Mouse (Mus musculus): ENCODE results near the gene Pnmal2. TPM values are rescaled to one million over a fixed set of nuclear protein-coding genes. Genes with fewer than 3 reads are reported as not detected.

Pnmal2 gene
- polyA plus RNA-seq, 1 experiment from 2014 or later = 20.2 TPM

DNA sequence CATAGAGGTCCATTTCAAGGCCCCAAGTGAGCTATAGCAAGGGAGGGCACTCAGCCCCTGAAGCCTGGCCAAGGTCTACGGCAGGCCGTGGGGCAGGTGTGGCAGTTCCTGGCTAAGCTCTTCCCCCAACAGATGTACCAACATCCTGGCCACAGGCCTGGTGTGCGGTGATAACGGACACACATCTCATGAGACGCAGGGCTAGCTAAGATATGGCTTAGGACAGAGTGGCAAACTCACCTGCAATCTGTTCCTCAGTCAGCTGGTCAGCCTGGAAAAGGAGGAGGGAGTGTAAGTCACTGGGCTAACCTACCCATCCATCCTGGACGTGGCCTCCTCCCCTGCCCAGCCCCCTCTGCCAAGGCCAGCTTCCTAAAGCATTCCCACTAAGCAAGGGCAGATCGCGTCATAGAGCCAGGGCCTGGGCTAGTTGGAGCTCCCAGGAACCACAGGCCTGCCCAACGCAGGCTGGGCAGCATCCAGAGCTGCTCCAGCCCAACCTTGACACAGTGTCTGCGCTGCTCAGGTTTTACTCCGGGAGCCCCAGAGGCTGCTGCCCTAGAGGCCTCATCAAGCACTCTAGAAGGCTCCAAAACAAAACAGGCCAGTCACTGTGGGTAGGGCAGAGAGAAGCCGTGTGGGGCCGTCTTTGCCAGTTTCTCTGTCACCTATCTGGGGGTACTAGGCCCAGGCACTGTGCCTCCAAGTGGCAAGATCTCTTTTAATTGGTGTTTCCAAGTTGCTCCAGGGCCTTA lies 24.9 kb upstream of the Pnmal2 start:
- H3K9me3 ChIP-seq = no peaks in the 10 kb centered on the region
- peak overlapping the region; percentile 51; the same call in 1 of the 2 replicates for H3K27ac ChIP-seq
- 0 out of 2 replicates have a peak overlapping the region, but pooled peaks have one; percentile 17 for H3K4me2 ChIP-seq
- H3K4me3 ChIP-seq = no peak overlapping the region; the same call in 1 of the 2 replicates
- no peak for ATAC-seq (ENCODE audit: insufficient number of reproducible peaks, low FRiP score, low TSS enrichment, low read depth)
- H3K27me3 ChIP-seq = no peaks in the 10 kb centered on the region
- peaks cover 51% of the 10 kb centered on the region for H3K4me1 ChIP-seq
- peak overlapping the region; percentile 7; the same call in 1 of the 2 replicates for H3K9ac ChIP-seq
- H3K36me3 ChIP-seq = peaks cover 52% of the 10 kb centered on the region
- WGBS = 74% methylated on average over 13 of the region's 13 CpGs

DNA sequence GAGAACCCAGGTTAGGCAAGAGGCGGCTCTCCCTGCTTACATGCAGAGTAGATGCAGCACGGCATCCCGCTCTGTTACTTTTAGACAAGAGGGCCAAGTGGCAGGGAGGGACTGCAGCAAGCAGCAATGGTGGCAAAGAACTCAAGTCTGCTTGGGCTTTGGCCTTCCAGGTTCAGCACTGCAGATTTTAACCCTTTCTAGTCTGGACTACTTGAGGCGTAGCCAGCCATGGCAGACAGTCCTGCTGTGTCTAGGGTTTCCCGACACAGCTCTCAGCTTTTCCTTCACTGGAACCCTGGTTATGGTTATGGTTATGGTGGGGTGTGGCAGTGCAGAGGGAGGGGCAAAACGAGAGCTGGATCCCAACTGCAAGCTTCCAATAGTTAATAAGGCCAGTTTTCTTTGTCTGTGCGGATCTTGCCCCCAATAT lies 24.3 kb upstream of the Pnmal2 start:
- Histone ChIP-seq H3K9ac (peak overlapping the region; percentile 7; the same call in 1 of the 2 replicates), H3K4me2 (0 out of 2 replicates have a peak overlapping the region, but pooled peaks have one; percentile 17), H3K4me3 (no peak overlapping the region; the same call in 1 of the 2 replicates), H3K4me1 (peaks cover 51% of the 10 kb centered on the region), H3K36me3 (peaks cover 46% of the 10 kb centered on the region), H3K27ac (peak overlapping the region; percentile 51; the same call in 1 of the 2 replicates), H3K27me3 (no peaks in the 10 kb centered on the region), H3K9me3 (no peaks in the 10 kb centered on the region)
- WGBS = 66% methylated on average over 7 of the region's 7 CpGs
- ATAC-seq (ENCODE audit: insufficient number of reproducible peaks, low FRiP score, low TSS enrichment, low read depth) = no peak

DNA sequence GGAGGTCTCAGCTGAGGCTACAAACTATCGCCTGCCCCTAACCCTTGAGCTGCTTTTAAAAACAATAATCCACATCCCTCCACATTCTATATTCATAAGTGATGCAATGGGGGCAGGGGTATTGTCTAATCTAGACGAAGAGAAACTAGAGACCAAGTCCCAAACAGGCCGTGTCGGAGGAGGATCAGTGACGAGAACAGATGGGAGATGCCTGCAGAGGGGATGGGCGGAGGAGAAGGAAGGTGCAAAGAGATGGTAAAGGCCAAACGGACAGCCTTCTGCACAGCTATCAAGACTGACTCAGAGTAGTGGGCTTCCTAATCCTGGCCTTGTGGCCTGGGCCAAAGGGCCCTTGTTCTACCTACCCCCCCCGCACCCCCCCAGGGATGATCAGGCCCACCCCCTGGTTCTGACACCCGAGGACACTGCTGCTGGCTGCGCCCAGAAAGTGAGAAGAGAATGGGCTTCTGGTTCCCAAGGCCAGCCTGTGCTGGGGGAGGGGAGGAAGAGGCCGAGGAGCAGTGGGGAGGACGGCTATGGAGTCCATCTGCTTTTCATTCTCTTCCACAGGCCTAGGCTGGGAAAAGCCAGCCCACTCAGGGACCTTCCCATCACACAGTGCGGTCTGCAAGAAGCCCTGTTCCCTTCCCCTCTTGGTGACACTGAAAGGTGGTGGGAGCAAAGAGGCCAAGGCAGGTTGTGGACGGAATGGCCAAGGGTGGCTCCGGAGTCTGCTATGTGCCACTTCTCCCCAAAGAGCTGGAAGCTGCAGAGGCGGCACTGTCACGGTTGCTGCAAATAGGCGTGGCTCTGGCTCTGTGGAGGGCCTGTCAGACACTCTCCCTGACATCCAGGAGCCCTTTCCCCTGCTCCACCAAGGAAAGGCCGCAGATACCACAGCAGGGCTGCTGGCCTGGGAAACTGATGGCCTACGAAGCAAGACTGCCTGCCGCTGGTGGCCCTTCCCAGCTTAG lies 23.4 kb upstream of the Pnmal2 start:
- Histone ChIP-seq H3K4me1 (peaks cover 51% of the 10 kb centered on the region), H3K9me3 (no peaks in the 10 kb centered on the region), H3K4me2 (peak overlapping the region; percentile 81), H3K4me3 (peak overlapping the region; percentile 76), H3K36me3 (peaks cover 37% of the 10 kb centered on the region), H3K27me3 (no peaks in the 10 kb centered on the region), H3K9ac (peak overlapping the region; percentile 98), H3K27ac (peak overlapping the region; percentile 97)
- ATAC-seq (ENCODE audit: insufficient number of reproducible peaks, low FRiP score, low TSS enrichment, low read depth) = no peak
- 25% methylated on average over 21 of the region's 21 CpGs for WGBS

DNA sequence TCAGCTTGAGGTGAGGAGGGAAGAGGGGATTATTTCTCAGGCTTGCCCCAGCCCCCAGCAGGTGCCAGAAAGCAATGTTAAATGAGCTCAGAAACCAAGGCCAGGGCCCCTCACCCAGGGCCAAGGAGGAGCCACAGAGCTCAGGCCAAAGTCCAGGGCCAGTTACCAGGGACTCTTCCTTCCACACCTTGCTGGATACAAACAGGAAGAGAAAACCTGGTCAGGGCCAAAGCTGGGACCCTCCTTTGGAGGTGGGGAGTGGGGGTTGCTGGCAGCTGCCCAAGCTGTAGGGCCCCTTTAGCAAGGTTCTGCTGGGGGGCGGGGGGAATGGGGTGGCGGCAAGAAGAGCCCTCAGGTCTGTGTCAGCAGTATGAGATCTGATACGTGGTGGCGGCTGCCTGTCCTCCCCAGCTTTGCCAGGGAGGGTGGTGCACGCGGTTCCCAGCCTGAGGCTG lies 22.6 kb upstream of the Pnmal2 start:
- Histone ChIP-seq H3K27ac (peak overlapping the region; percentile 97), H3K4me3 (peak overlapping the region; percentile 76), H3K9ac (peak overlapping the region; percentile 98), H3K4me2 (peak overlapping the region; percentile 81), H3K27me3 (no peaks in the 10 kb centered on the region), H3K9me3 (no peaks in the 10 kb centered on the region), H3K4me1 (peaks cover 51% of the 10 kb centered on the region), H3K36me3 (peaks cover 29% of the 10 kb centered on the region)
- ATAC-seq (ENCODE audit: insufficient number of reproducible peaks, low FRiP score, low TSS enrichment, low read depth) = no peak
- WGBS = 33% methylated on average over 6 of the region's 6 CpGs

DNA sequence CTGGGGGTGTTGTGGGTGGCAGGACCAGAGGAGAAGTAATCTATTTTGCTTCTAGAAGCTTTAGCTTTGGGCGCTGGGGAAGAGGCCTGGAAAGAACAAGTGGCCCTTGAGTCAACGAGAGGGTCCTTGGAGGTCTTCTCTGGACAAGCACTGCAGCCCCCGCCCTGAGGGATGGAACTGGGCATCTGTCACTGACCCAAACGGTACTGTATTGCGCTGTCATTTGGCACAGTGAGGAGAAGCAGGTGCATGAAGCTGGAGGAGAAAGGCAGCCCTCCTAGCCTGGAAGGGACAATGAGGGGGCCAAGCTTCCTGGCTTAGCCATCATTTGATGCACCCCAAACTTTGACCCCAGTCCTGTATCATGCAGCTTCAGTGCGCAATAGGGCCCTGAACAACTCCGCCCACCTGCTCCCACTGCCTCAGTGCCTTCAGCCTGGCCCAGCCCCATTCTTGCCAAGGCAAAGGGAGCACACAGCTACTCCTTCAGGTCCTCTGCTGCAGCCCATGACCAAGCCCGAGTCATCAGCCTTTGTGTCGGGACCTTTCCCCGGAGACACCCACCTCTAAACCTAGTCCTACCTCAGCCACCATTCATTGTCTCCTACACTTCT lies 22.0 kb upstream of the Pnmal2 start:
- Histone ChIP-seq H3K27me3 (no peaks in the 10 kb centered on the region), H3K9me3 (no peaks in the 10 kb centered on the region), H3K36me3 (peaks cover 23% of the 10 kb centered on the region), H3K4me2 (peak overlapping the region; percentile 81), H3K27ac (peak overlapping the region; percentile 97), H3K4me3 (peak overlapping the region; percentile 76), H3K4me1 (peaks cover 51% of the 10 kb centered on the region), H3K9ac (peak overlapping the region; percentile 98)
- 47% methylated on average over 10 of the region's 10 CpGs for WGBS
- no peak for ATAC-seq (ENCODE audit: insufficient number of reproducible peaks, low FRiP score, low TSS enrichment, low read depth)

DNA sequence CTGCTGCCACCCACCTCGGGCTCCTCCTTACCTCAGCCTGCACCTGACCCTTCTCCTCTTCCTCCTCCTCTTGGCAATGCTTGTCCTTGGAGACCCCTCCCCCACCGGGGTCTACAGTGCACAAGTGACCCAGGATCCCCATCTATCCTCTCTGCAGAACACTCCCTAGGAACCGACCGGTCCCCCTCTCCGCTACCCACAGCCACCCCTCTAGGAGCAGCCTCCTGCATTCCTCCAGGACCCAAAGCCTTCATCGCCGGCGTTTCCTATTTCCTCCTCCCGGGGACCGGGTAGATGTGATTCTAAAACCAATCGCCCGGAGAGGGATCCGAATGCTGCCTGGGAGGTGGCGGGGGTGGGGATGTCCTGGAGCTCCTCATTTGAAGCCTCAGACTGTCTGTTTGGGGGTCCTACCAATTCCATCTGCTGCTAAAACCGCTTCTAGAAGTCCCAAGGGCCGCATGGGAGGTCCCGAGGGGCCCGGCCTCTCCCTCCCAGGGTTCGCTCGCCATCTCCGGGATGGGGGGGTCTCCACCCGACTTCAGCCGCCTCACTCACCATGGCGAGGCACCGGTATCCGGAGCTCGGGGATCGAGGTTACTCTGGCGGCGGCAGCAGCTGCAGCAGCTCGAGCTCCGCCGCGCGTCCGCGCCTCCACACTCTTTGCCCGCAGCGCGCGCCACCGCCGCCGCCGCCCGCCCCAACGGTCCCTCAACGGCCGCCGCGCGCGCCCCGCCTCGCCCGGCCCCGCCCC lies 21.0 kb upstream of the Pnmal2 start:
- Histone ChIP-seq H3K4me1 (peaks cover 45% of the 10 kb centered on the region), H3K9me3 (no peaks in the 10 kb centered on the region), H3K4me2 (peak overlapping the region; percentile 81), H3K27me3 (no peaks in the 10 kb centered on the region), H3K36me3 (peaks cover 13% of the 10 kb centered on the region), H3K27ac (peak overlapping the region; percentile 97), H3K9ac (peak overlapping the region; percentile 98), H3K4me3 (peak overlapping the region; percentile 76)
- under 1% methylated on average over 57 of the region's 57 CpGs for WGBS
- no peak for ATAC-seq (ENCODE audit: insufficient number of reproducible peaks, low FRiP score, low TSS enrichment, low read depth)

DNA sequence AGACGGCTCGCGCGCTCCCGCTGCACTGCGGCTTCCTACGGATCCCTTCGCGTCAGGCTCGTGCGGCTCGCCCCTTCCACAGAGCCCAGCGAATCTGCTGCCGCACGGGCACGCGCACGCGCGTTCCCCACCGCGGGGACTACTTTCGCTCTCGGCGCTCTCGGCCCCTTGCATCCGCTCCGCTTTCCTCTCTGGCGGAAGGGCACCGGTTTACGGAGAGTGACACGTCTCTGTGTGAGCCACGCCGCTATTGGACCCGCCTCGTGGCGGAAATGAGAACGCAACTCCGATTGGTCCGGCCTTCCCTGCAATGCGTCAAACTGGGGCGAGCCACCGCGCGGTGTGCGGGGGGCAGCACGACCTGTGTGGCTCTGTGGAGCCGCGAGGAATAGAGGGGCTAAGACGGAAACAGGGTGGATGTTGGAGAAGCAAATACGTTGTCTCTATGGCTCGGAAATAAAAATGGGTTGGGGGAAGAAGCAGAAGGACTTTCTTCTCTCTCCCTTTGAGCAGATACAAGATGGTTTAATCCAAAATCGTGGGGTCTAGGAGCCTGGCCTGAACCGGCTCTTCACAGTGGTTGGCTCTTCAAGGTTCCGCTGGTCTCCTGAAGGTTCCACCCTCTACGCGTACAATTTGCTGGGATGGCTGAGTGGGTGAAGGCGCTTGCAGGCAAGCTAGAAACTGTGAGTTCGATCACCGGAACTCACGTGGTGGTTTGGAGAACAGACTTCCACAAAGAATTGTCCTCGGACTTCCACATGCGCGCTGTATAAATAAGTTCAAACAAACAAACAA lies 20.2 kb upstream of the Pnmal2 start, which contains the start of gene Calm3:
TSS of gene Calm3 (minus strand) at position 78 of the 798 bp plus-strand sequence.
- WGBS = 2% methylated on average over 64 of the region's 64 CpGs
- Histone ChIP-seq H3K4me3 (peak within 1 kb of the TSS; percentile 76), H3K4me1 (peaks cover 41% of the 10 kb centered on the region), H3K4me2 (peak within 1 kb of the TSS; percentile 81), H3K27ac (peak within 1 kb of the TSS; percentile 97), H3K9me3 (no peaks in the 10 kb centered on the region), H3K9ac (peak within 1 kb of the TSS; percentile 98), H3K27me3 (no peaks in the 10 kb centered on the region), H3K36me3 (peaks cover 6% of the 10 kb centered on the region)
- ATAC-seq (ENCODE audit: insufficient number of reproducible peaks, low FRiP score, low TSS enrichment, low read depth) = peak; percentile 93

DNA sequence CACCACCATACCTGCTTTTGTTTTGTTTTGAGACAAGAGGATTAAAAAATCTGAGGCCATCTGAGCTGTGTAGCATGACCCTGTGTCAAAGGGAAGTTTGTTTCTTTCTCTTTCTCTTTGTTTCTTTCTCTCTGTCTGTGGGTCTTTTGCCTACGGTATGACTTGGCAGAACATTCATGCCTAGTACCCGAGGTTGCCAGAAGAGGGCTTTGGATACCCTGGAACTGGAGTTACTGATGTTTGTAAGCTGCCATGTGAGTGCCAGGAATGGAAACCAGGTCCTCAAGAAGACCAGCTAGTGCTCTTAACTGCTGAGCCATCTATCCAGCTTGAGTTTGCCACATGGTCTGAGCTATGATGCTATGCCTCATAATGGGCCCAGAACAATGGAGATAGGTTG lies 16.1 kb upstream of the Pnmal2 start:
- H3K4me1 ChIP-seq = 0 out of 2 replicates have a peak, but pooled peaks cover 6% of the 10 kb centered on the region
- no peaks in the 10 kb centered on the region for H3K27me3 ChIP-seq
- H3K27ac ChIP-seq = no peak overlapping the region
- H3K4me2 ChIP-seq = no peak overlapping the region
- 46% methylated on average over 2 of the region's 2 CpGs for WGBS
- no peak overlapping the region for H3K4me3 ChIP-seq
- H3K9me3 ChIP-seq = no peaks in the 10 kb centered on the region
- H3K9ac ChIP-seq = no peak overlapping the region
- ATAC-seq (ENCODE audit: insufficient number of reproducible peaks, low FRiP score, low TSS enrichment, low read depth) = no peak
- H3K36me3 ChIP-seq = no peaks in the 10 kb centered on the region

DNA sequence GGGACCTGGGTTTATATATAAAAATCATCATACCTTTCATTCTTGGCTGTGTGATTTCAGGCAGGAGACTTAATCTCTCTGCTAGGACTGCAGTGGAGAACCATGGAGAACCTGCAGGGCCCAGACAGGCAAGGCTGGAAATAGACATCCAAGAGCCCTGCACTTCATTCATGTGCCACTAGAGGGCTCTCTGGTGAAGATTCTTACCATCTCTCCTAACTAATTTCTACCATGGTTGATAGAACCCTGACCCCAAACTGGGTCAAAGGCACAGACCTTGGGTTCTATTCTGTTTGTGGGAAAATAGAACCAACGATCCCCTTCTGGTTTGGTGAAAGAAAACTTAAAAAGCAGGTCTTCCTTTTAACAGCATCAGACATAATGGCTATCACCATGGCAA lies 13.6 kb upstream of the Pnmal2 start:
- H3K4me3 ChIP-seq = no peak overlapping the region
- no peaks in the 10 kb centered on the region for H3K27me3 ChIP-seq
- no peak overlapping the region for H3K27ac ChIP-seq
- 11% methylated on average over 1 of the region's 1 CpGs for WGBS
- no peak overlapping the region for H3K4me2 ChIP-seq
- no peak for ATAC-seq (ENCODE audit: insufficient number of reproducible peaks, low FRiP score, low TSS enrichment, low read depth)
- H3K9ac ChIP-seq = no peak overlapping the region
- H3K36me3 ChIP-seq = no peaks in the 10 kb centered on the region
- 0 out of 2 replicates have a peak, but pooled peaks cover 2% of the 10 kb centered on the region for H3K4me1 ChIP-seq
- no peaks in the 10 kb centered on the region for H3K9me3 ChIP-seq

DNA sequence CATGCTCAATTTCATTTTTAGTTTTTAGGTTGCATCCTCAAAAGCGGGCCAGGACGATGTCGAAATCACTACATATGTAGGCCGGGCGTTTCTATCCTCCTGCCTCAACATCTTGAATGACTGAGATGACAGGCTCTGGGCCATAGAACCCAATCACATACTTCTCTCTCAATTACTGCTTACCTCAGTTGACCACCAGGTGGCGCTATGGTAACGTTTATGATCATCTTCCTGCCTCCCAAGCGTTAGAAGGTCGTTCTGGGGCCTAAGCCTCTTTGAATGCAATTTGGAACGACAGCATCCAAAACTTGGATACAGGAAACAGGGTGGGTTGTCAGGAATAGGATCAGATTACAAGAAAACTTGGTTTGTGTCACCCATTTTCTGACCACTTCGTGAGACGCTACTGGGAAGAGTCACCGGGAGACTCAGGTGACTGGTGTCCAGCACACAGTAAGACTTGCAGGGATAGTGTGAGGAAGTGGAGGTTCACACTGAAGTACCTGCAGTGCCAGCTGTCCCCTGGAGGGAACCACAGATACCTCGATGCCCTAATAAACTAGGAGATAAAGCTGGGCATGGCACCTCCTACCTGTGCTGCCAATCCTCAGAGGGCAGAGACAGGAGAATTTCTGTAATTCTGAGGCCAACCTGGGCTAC lies 12.4 kb upstream of the Pnmal2 start:
- Histone ChIP-seq H3K27me3 (no peaks in the 10 kb centered on the region), H3K9ac (no peak overlapping the region), H3K4me2 (no peak overlapping the region), H3K9me3 (no peaks in the 10 kb centered on the region), H3K36me3 (no peaks in the 10 kb centered on the region), H3K27ac (no peak overlapping the region), H3K4me1 (0 out of 2 replicates have a peak, but pooled peaks cover 2% of the 10 kb centered on the region), H3K4me3 (no peak overlapping the region)
- ATAC-seq (ENCODE audit: insufficient number of reproducible peaks, low FRiP score, low TSS enrichment, low read depth) = peak; percentile 61; the same call in 1 of the 2 replicates
- 18% methylated on average over 14 of the region's 14 CpGs for WGBS
